Mouse (Mus musculus) layer of hippocampus, adult 11-12 months (tissue): ENCODE measurements around the gene Etnppl.
A peak's percentile ranks its signal among the peaks of the same experiment; 100 is the strongest.

Experiments
- DNase-seq: peaks from one replicate; pipeline ENCODE4 v3.0.0; 2022; ENCODE audit warnings: low spot score

The Etnppl gene

GRCm38 (mm10) chr3:130617439-130617898 lies at the start of gene Etnppl:
TSS of gene Etnppl (plus strand) at chr3:130617448.
- no peak for DNase-seq

GRCm38 (mm10) chr3:130568331-130569095 lies 48.7 kb upstream of the Etnppl start:
- DNase-seq: no peak

GRCm38 (mm10) chr3:130573243-130573642 lies 44.0 kb upstream of the Etnppl start:
- DNase-seq: no peak

GRCm38 (mm10) chr3:130574652-130575051 lies 42.6 kb upstream of the Etnppl start:
- DNase-seq: peak; percentile 64

GRCm38 (mm10) chr3:130576683-130577082 lies 40.6 kb upstream of the Etnppl start:
- DNase-seq: peak; percentile 25

GRCm38 (mm10) chr3:130579501-130579900 lies 37.7 kb upstream of the Etnppl start:
- no peak for DNase-seq

GRCm38 (mm10) chr3:130581577-130581976 lies 35.7 kb upstream of the Etnppl start:
- DNase-seq: no peak

GRCm38 (mm10) chr3:130582903-130583664 lies 34.2 kb upstream of the Etnppl start:
- DNase-seq: no peak

GRCm38 (mm10) chr3:130584007-130584406 lies 33.2 kb upstream of the Etnppl start:
- no peak for DNase-seq

GRCm38 (mm10) chr3:130595050-130595449 lies 22.2 kb upstream of the Etnppl start:
- DNase-seq: no peak

GRCm38 (mm10) chr3:130601491-130601890 lies 15.8 kb upstream of the Etnppl start:
- no peak for DNase-seq

GRCm38 (mm10) chr3:130607924-130608323 lies 9.3 kb upstream of the Etnppl start:
- DNase-seq: peak; percentile 22

- no peak for DNase-seq
Observed at GRCm38 (mm10) chr3:130614444-130614843, 2.8 kb upstream of the Etnppl start.

GRCm38 (mm10) chr3:130615625-130616024 lies 1.6 kb upstream of the Etnppl start:
- no peak for DNase-seq

- no peak for DNase-seq
Observed at GRCm38 (mm10) chr3:130620517-130621146, 3.4 kb downstream of the Etnppl start.

- no peak for DNase-seq
Observed at GRCm38 (mm10) chr3:130628358-130628757, 11.1 kb downstream of the Etnppl start.

- peak; percentile 10 for DNase-seq
Observed at GRCm38 (mm10) chr3:130633859-130634258, 16.6 kb downstream of the Etnppl start.

GRCm38 (mm10) chr3:130646110-130646810 lies 29.0 kb downstream of the Etnppl start:
- no peak for DNase-seq

GRCm38 (mm10) chr3:130649569-130649968 lies 32.3 kb downstream of the Etnppl start:
- DNase-seq: no peak

GRCm38 (mm10) chr3:130660619-130661018 lies 43.4 kb downstream of the Etnppl start:
- DNase-seq: peak; percentile 18

GRCm38 (mm10) chr3:130662496-130662895 lies 45.2 kb downstream of the Etnppl start:
- no peak for DNase-seq

- no peak for DNase-seq
Observed at GRCm38 (mm10) chr3:130671291-130671690, 54.0 kb downstream of the Etnppl start.
